Mouse (Mus musculus) heart, embryonic 11.5 days (tissue): ENCODE measurements at regions not wholly inside any gene's neighbourhood (a gene's known extent, or its start where the extent isn't known, plus 50 kb on each side); places are given as distances from the start of the nearest gene placed in this dataset.

ENCODE experiments used
- ATAC-seq: fragments of 200-750 bp; cut with Nextera tagmentation; replicated peaks from 2 replicates; pipeline ENCODE4 v1.8.0; 2017; ENCODE audit warnings: moderate library complexity; ENCODE audit not compliant: insufficient number of reproducible peaks, low FRiP score, low TSS enrichment
- H3K27ac ChIP-seq: fragments of 300-500 bp; sonication (generic); 2 replicates; pipeline ENCODE4 v1.5.1; 2014; ENCODE audit warnings: mild to moderate bottlenecking, low read depth, low read length
- H3K27me3 ChIP-seq: fragments of 300-500 bp; sonication (generic); 2 replicates; pipeline ENCODE4 v1.6.1; 2014; ENCODE audit warnings: mild to moderate bottlenecking, low read length, mixed read lengths; ENCODE audit not compliant: control insufficient read depth, insufficient read depth
- H3K36me3 ChIP-seq: fragments of 300-500 bp; sonication (generic); 2 replicates; pipeline ENCODE4 v1.6.1; 2014; ENCODE audit warnings: mild to moderate bottlenecking, low read length, moderate library complexity, mixed read lengths; ENCODE audit not compliant: control insufficient read depth, insufficient read depth
- H3K4me1 ChIP-seq: fragments of 300-500 bp; sonication (generic); 2 replicates; pipeline ENCODE4 v1.6.1; 2014; ENCODE audit warnings: low read length; ENCODE audit not compliant: control insufficient read depth, insufficient read depth
- H3K4me2 ChIP-seq: fragments of 300-500 bp; sonication (generic); 2 replicates; pipeline ENCODE4 v1.6.1; 2014; ENCODE audit warnings: mild to moderate bottlenecking, moderate library complexity
- H3K4me3 ChIP-seq: fragments of 300-500 bp; sonication (generic); 2 replicates; pipeline ENCODE4 v1.5.1; 2014; ENCODE audit warnings: low read depth, low read length
- H3K9ac ChIP-seq: fragments of 300-500 bp; sonication (generic); 2 replicates; pipeline ENCODE4 v1.6.1; 2014; ENCODE audit warnings: mild to moderate bottlenecking, low read depth, low read length, moderate library complexity
- H3K9me3 ChIP-seq: fragments of 300-500 bp; sonication (generic); replicated peaks from 2 replicates; pipeline ENCODE4 v1.6.1; 2016; ENCODE audit warnings: low read length; ENCODE audit not compliant: control insufficient read depth
- WGBS: fragments of 180-500 bp; shearing (Covaris S2); extraction: QIAGEN DNeasy Blood & Tissue Kit; methylation state at CpG from one replicate; pipeline ENCODE4 v1.1.7; 2014; ENCODE audit not compliant: insufficient replicate concordance; 5-methylcytosine and 5-hydroxymethylcytosine counted together

DNA sequence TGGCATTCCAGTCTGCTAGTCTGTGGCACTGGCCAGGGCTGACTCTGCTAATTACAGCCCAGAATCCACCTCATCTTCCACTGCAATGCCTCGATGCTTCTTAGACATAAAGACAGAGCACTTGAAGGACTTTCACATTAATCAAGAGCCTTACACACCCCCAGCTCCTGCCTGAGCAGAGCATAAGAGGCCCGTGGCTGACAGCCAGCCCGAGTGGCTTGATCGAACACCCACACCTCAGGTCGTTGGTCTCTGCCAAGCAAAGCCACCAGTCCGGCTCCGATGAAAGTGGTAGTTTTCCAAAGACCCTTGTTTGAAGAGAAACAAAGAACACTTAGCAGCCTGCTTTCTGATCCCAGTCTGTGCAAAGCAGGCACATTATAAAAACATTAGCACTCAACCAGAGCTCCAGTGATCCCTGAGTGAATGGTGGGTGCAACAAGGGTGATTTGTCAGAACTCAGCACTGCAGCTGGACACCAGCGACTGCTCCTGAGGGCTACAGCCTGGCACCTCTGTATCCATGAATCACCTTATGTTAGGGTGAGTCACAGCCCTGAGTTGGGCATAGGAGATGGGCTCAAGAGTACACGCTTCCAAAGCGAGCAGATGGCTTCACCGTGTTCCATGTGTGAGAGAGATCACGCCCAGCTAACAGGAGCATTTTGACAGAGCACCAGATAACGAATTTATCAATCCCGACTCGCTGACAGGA is 223.6 kb downstream of the Rnf144a start:
- no peak overlapping the region for H3K4me3 ChIP-seq
- no peaks in the 10 kb centered on the region for H3K36me3 ChIP-seq
- H3K4me2 ChIP-seq, result peak overlapping the region; percentile 17; the same call in 1 of the 2 replicates
- no peak for ATAC-seq
- H3K4me1 ChIP-seq, result 0 out of 2 replicates have a peak, but pooled peaks cover 4% of the 10 kb centered on the region
- no peak overlapping the region for H3K9ac ChIP-seq
- no peaks in the 10 kb centered on the region for H3K27me3 ChIP-seq
- no peaks in the 10 kb centered on the region for H3K9me3 ChIP-seq
- WGBS, result 27% methylated on average over 15 of the region's 15 CpGs
- no peak overlapping the region for H3K27ac ChIP-seq

DNA sequence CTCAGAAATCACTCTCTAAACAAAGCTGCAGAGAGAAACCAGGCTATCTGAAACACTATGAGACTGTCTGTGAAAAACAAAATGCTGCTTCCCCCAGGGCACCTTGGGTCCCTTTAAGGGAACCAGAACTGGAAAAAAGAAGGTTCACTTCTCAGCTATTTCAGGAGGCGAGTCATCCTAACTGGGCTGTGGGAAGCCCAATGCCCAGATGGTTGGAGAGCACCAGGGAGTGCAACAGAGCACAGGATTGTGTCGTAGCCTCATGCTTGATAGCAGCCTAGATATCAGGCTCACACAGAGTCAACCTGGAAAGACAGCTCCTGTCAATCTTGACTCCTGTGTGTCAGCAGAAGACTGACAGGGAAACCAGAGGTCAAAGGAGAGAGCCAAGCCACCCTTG is 226.1 kb downstream of the Rnf144a start:
- Histone ChIP-seq H3K9me3 (no peaks in the 10 kb centered on the region), H3K27me3 (no peaks in the 10 kb centered on the region), H3K4me1 (0 out of 2 replicates have a peak, but pooled peaks cover 4% of the 10 kb centered on the region), H3K4me2 (no peak overlapping the region), H3K4me3 (no peak overlapping the region), H3K27ac (no peak overlapping the region), H3K9ac (no peak overlapping the region), H3K36me3 (no peaks in the 10 kb centered on the region)
- ATAC-seq, result no peak
- 36% methylated on average over 2 of the region's 2 CpGs for WGBS

DNA sequence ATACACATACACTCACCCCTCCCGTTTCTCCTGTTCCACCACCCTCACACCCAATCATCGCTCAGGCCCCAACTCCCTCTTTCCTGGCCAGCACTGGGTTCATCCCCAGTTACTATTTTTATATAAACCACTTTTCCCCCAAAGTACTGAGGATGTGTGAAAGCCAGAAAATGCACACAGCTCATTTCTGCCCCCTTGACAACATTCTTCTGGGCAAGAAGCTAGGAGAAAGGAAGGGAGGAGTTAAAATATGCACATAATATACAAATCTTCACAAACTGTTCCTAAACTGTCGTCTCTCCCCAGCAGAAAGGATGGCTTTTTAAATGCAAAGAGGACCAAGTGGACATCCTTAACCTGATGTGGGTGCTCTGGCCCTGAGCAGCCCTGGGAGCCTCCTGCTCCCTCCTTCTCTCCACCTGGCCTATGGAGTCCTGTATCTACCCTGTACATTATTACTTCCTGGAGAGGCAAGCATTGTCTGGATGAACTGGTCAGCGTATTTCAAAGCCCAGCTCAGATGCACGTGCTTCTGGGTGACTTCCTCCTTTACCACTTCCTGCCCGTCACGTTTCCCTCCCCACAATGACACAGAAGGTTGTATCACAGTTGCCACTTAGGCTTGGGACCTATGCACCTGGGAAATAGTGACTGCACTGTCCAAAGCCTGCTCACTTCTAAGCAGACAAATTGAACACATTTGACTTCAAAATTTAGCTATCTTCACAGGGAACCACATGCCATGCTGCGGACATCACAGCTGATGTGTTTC is 227.8 kb downstream of the Rnf144a start:
- no peak for ATAC-seq
- no peak overlapping the region for H3K4me2 ChIP-seq
- no peak overlapping the region for H3K4me3 ChIP-seq
- no peaks in the 10 kb centered on the region for H3K9me3 ChIP-seq
- 73% methylated on average over 8 of the region's 8 CpGs for WGBS
- no peaks in the 10 kb centered on the region for H3K36me3 ChIP-seq
- H3K4me1 ChIP-seq, result 0 out of 2 replicates have a peak, but pooled peaks cover 4% of the 10 kb centered on the region
- no peaks in the 10 kb centered on the region for H3K27me3 ChIP-seq
- H3K9ac ChIP-seq, result no peak overlapping the region
- no peak overlapping the region for H3K27ac ChIP-seq

DNA sequence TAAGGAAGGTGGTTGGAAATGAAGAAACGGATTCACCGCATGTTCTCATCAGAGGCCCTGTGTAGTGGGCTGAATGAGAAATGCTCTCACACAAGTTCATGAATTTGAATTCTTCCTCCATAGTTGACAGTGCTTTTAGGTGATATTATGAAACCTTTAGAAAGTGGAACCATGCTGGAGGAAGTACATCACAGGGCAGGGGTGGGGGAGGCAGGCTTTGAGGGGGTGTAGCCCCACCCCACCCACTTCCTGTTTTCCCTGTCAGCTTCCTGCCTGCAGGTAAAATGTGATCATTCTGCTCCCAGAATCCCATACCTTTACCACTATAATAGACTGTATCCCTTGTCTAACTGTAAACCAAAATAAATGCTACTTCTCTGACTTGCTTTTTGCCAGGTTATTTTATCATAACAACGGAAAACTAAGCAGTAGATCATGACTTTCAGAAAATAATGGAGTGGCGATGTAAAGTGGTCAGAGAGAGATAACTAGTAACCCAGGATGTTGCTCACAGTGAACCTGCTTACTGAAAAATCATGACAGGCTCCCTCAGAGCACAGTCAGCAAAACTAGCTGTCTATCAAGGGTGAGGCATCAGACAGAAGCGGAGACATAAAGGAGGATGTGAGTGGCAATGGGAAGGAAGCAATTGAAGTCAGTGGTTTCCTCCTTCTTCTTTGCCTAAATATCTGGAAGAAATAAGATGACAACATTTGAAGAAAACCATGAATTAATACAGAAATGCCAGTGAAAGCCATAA is 230.2 kb downstream of the Rnf144a start:
- Histone ChIP-seq H3K4me1 (no peaks in the 10 kb centered on the region), H3K36me3 (no peaks in the 10 kb centered on the region), H3K9me3 (no peaks in the 10 kb centered on the region), H3K27ac (no peak overlapping the region), H3K9ac (no peak overlapping the region), H3K27me3 (no peaks in the 10 kb centered on the region), H3K4me2 (no peak overlapping the region), H3K4me3 (no peak overlapping the region)
- no peak for ATAC-seq
- 82% methylated on average over 5 of the region's 5 CpGs for WGBS

- ATAC-seq, result no peak
- 79% methylated on average over 2 of the region's 2 CpGs for WGBS
- no peak overlapping the region for H3K4me2 ChIP-seq
- no peaks in the 10 kb centered on the region for H3K4me1 ChIP-seq
- H3K9ac ChIP-seq, result no peak overlapping the region
- H3K4me3 ChIP-seq, result no peak overlapping the region
- no peak overlapping the region for H3K27ac ChIP-seq
- no peaks in the 10 kb centered on the region for H3K36me3 ChIP-seq
- no peaks in the 10 kb centered on the region; the same call in 1 of the 2 replicates for H3K27me3 ChIP-seq
- no peaks in the 10 kb centered on the region for H3K9me3 ChIP-seq
Observed at GRCm38 (mm10) chr12:26183021-26183420, 232.0 kb downstream of the Rnf144a start.

DNA sequence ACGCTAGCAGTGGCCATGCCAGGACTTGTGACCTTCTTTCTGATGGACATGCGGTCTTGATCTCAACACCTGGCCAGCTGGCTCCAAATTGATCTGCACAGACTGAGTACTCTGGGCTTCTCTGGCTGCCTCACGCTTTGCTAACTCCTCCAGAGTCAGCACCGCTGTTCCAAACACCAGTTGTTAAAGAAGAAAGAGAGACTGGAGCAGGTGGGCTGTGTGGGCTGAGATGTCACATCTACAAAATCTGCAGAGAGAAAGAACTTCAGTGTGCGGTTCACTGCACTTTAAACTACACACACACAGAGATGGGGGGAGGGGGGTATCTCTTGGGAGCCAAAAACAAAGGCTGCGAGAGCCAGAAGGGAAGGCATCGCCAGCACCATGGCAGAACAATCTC is 234.2 kb downstream of the Rnf144a start:
- Histone ChIP-seq H3K27me3 (no peaks in the 10 kb centered on the region; the same call in 1 of the 2 replicates), H3K36me3 (no peaks in the 10 kb centered on the region), H3K4me3 (no peak overlapping the region), H3K27ac (no peak overlapping the region), H3K9ac (no peak overlapping the region), H3K9me3 (no peaks in the 10 kb centered on the region), H3K4me2 (no peak overlapping the region), H3K4me1 (no peaks in the 10 kb centered on the region)
- no peak for ATAC-seq
- WGBS, result 82% methylated on average over 7 of the region's 7 CpGs

DNA sequence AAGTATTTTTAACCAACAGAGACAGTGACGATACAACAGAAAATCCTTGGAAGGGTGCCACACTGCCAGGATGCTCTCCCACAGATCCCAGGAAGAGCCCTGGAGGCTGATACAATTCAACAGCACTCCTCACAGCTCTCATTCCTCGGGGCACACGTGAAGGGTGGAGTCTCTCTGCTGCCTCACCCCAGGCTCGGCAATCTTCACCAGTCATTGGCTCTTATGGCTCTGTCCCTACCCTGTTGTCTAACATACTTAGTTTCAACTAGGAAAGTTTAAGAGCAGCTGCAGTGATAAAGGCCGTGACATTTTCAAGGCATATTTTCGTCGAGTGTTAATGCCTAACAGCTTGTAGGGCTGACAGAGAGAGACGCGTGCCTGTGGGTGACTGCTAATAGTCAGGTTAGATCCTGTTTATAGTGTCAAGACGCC is 238.8 kb downstream of the Rnf144a start:
- Histone ChIP-seq H3K9ac (no peak overlapping the region), H3K4me3 (0 out of 2 replicates have a peak overlapping the region, but pooled peaks have one; percentile 10), H3K27me3 (no peaks in the 10 kb centered on the region; the same call in 1 of the 2 replicates), H3K4me1 (no peaks in the 10 kb centered on the region), H3K4me2 (peak overlapping the region; percentile 33), H3K9me3 (no peaks in the 10 kb centered on the region), H3K27ac (no peak overlapping the region), H3K36me3 (no peaks in the 10 kb centered on the region)
- ATAC-seq, result 0 out of 2 replicates have a peak, but pooled peaks have one; percentile 42
- 21% methylated on average over 10 of the region's 10 CpGs for WGBS

- 62% methylated on average over 3 of the region's 3 CpGs for WGBS
- no peaks in the 10 kb centered on the region for H3K9me3 ChIP-seq
Observed at GRCm38 (mm10) chr12:26163416-26163815, 251.6 kb downstream of the Rnf144a start.

More at GRCm38 (mm10) chr12:26163416-26163815, 251.6 kb downstream of the Rnf144a start:
- no peak overlapping the region for H3K9ac ChIP-seq
- no peaks in the 10 kb centered on the region for H3K36me3 ChIP-seq
- no peaks in the 10 kb centered on the region for H3K27me3 ChIP-seq
- no peaks in the 10 kb centered on the region; the same call in 1 of the 2 replicates for H3K4me1 ChIP-seq
- H3K27ac ChIP-seq, result no peak overlapping the region
- H3K4me3 ChIP-seq, result no peak overlapping the region
- ATAC-seq, result no peak
- no peak overlapping the region for H3K4me2 ChIP-seq
